ENCODE assay signal across 24 mouse cellular contexts in the genomic region with DNA sequence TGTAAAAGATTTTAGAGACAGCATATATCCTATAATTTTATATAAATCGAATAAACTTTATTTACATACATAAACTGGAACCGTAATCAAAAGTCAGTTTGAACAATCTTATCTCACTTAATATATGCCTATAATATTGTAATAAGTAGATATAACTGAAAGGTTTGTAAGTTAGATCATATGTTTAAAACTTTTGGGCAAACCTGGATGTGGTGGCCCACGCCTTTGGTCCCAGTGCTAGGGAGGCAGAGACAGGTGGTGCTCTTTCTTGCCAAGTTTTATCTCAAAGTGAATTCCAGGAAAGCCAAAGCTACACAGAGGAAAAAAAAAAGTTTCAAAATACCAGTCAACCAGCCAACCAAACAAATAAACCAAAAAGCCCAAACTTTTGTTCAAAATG.
"Had no signal": no experiment of that assay in that cellular context is flagged by ENCODE, and none has a peak within 500 bp of the region (broad histone marks: within the 10 kb centered on the region; RNA-seq: fewer than 3 reads in every experiment).

No protein-coding gene starts in this region.

- H3K4me3 ChIP-seq: heart, adult 2 months; heart, embryonic 13.5 days; heart, embryonic 15.5 days; hindbrain, embryonic 13.5 days; hindbrain, embryonic 15.5 days; kidney, embryonic 15.5 days; limb, embryonic 10.5 days; limb, embryonic 12.5 days had no signal

- H3K4me2 ChIP-seq: heart, embryonic 11.5 days; heart, embryonic 13.5 days; heart, embryonic 15.5 days; hindbrain, embryonic 13.5 days; hindbrain, embryonic 15.5 days; kidney, embryonic 15.5 days; limb, embryonic 12.5 days; liver, embryonic 11.5 days had no signal

- DNase-seq: gastrocnemius, postnatal 14 days; gastrocnemius, postnatal 36 days; heart, adult 11 months; heart, adult 2 months; heart, postnatal 14 days; heart, postnatal 36 days; kidney, adult 11 months; kidney, adult 2 months; kidney, adult 9 months; layer of hippocampus, adult 9-11 months; layer of hippocampus, postnatal 36 days; liver had no signal

- H3K4me1 ChIP-seq: heart, embryonic 13.5 days; heart, embryonic 15.5 days; hindbrain, embryonic 13.5 days; hindbrain, embryonic 15.5 days; kidney, embryonic 15.5 days; limb, embryonic 10.5 days; limb, embryonic 12.5 days had no signal

- ATAC-seq: hindbrain, postnatal 0 days; intestine, embryonic 16.5 days had no signal

- H3K9ac ChIP-seq: heart, embryonic 13.5 days; heart, embryonic 15.5 days; hindbrain, embryonic 13.5 days; hindbrain, embryonic 15.5 days; kidney, embryonic 15.5 days; limb, embryonic 12.5 days had no signal

- H3K27ac ChIP-seq: heart, adult 2 months; heart, embryonic 15.5 days; hindbrain, embryonic 13.5 days; hindbrain, embryonic 15.5 days; hindbrain, postnatal 0 days; kidney, postnatal 0 days; limb, embryonic 10.5 days had no signal

- H3K9me3 ChIP-seq: heart, embryonic 13.5 days; heart, embryonic 15.5 days; hindbrain, embryonic 13.5 days; hindbrain, embryonic 15.5 days; kidney, embryonic 15.5 days; limb, embryonic 10.5 days; limb, embryonic 12.5 days had no signal

- H3K27me3 ChIP-seq: heart, embryonic 13.5 days; heart, embryonic 15.5 days; hindbrain, embryonic 13.5 days; hindbrain, embryonic 15.5 days; kidney, embryonic 15.5 days; limb, embryonic 12.5 days had no signal

- H3K36me3 ChIP-seq: heart, embryonic 13.5 days; heart, embryonic 15.5 days; hindbrain, embryonic 13.5 days; hindbrain, embryonic 15.5 days; kidney, embryonic 15.5 days; limb, embryonic 10.5 days; limb, embryonic 12.5 days had no signal
